Mouse (Mus musculus) thymus, postnatal 4 days (tissue): ENCODE measurements around the gene Tnrc18.

Experiments used
- DNase-seq: peaks from one replicate; pipeline ENCODE4 v3.0.0; 2021

Tnrc18 gene

GRCm38 (mm10) chr5:142807661-142808060, 9.8 kb downstream of the Tnrc18 start:
- DNase-seq = no peak

- no peak for DNase-seq
These were observed 13.7 kb downstream of the Tnrc18 start for GRCm38 (mm10) chr5:142803746-142804145.

GRCm38 (mm10) chr5:142802884-142803283, 14.6 kb downstream of the Tnrc18 start:
- no peak for DNase-seq

GRCm38 (mm10) chr5:142801977-142802376, 15.5 kb downstream of the Tnrc18 start:
- no peak for DNase-seq

- DNase-seq = no peak
These were observed 16.8 kb downstream of the Tnrc18 start for GRCm38 (mm10) chr5:142800656-142801055.

GRCm38 (mm10) chr5:142800198-142800597, 17.3 kb downstream of the Tnrc18 start:
- DNase-seq = peak; percentile 47

GRCm38 (mm10) chr5:142799259-142799658, 18.2 kb downstream of the Tnrc18 start:
- DNase-seq = no peak

GRCm38 (mm10) chr5:142798190-142798589, 19.3 kb downstream of the Tnrc18 start:
- no peak for DNase-seq

- no peak for DNase-seq
These were observed 19.8 kb downstream of the Tnrc18 start for GRCm38 (mm10) chr5:142797620-142798019.

GRCm38 (mm10) chr5:142796921-142797320, 20.5 kb downstream of the Tnrc18 start:
- DNase-seq = no peak

GRCm38 (mm10) chr5:142794582-142794981, 22.9 kb downstream of the Tnrc18 start:
- peak; percentile 82 for DNase-seq

GRCm38 (mm10) chr5:142794161-142794560, 23.3 kb downstream of the Tnrc18 start:
- DNase-seq = peak; percentile 68

- DNase-seq = no peak
These were observed 24.9 kb downstream of the Tnrc18 start for GRCm38 (mm10) chr5:142792594-142792993.

- no peak for DNase-seq
These were observed 29.2 kb downstream of the Tnrc18 start for GRCm38 (mm10) chr5:142788279-142788678.

GRCm38 (mm10) chr5:142787304-142787905, 30.1 kb downstream of the Tnrc18 start:
- no peak for DNase-seq

- DNase-seq = no peak
These were observed 30.8 kb downstream of the Tnrc18 start for GRCm38 (mm10) chr5:142786709-142787108.

- DNase-seq = no peak
These were observed 31.2 kb downstream of the Tnrc18 start for GRCm38 (mm10) chr5:142786215-142786614.

- DNase-seq = no peak
These were observed 34.3 kb downstream of the Tnrc18 start for GRCm38 (mm10) chr5:142783142-142783540.

- no peak for DNase-seq
These were observed 34.9 kb downstream of the Tnrc18 start for GRCm38 (mm10) chr5:142782459-142783141.

GRCm38 (mm10) chr5:142780579-142780978, 36.9 kb downstream of the Tnrc18 start:
- no peak for DNase-seq

GRCm38 (mm10) chr5:142778871-142779270, 38.6 kb downstream of the Tnrc18 start:
- no peak for DNase-seq

GRCm38 (mm10) chr5:142778135-142778534, 39.3 kb downstream of the Tnrc18 start:
- no peak for DNase-seq

- DNase-seq = no peak
These were observed 41.4 kb downstream of the Tnrc18 start for GRCm38 (mm10) chr5:142776080-142776479.

- no peak for DNase-seq
These were observed 42.7 kb downstream of the Tnrc18 start for GRCm38 (mm10) chr5:142774771-142775170.

- DNase-seq = no peak
These were observed 45.5 kb downstream of the Tnrc18 start for GRCm38 (mm10) chr5:142771964-142772363.
